Mouse (Mus musculus) thymus, adult 2 months (tissue): Measurements from ENCODE around the gene Ttc22. TPM values are rescaled to one million over a fixed set of nuclear protein-coding genes. Genes with fewer than 3 reads are reported as not detected.
A peak's percentile ranks its signal among the peaks of the same experiment; 100 is the strongest.

ENCODE experiments used
- DNase-seq: peaks from one replicate; pipeline ENCODE4 v3.0.0; 2021
- H3K27ac ChIP-seq: fragments of 200-500 bp; 2 replicates; pipeline ENCODE4 v1.5.1; 2012; ENCODE audit warnings: low read length, control low read depth; ENCODE audit not compliant: control insufficient read depth, insufficient read depth
- H3K27me3 ChIP-seq: fragments of 200-500 bp; 2 replicates; pipeline ENCODE4 v1.6.1; 2012; ENCODE audit warnings: mild to moderate bottlenecking, low read length, moderate library complexity, mixed read lengths; ENCODE audit not compliant: control insufficient read depth, insufficient read depth
- H3K36me3 ChIP-seq: fragments of 200-500 bp; 2 replicates; pipeline ENCODE4 v1.6.1; 2012; ENCODE audit warnings: mild to moderate bottlenecking, low read length, moderate library complexity; ENCODE audit not compliant: control insufficient read depth, insufficient read depth
- H3K4me1 ChIP-seq: fragments of 200-500 bp; replicated peaks from 2 replicates; pipeline ENCODE4 v1.6.1; 2012; ENCODE audit warnings: low read length; ENCODE audit not compliant: control insufficient read depth, insufficient read depth
- H3K4me3 ChIP-seq: fragments of 200-500 bp; 2 replicates; pipeline ENCODE4 v1.5.1; 2012; ENCODE audit warnings: mild to moderate bottlenecking, low read length, control low read depth, moderate library complexity; ENCODE audit not compliant: control insufficient read depth, insufficient read depth
- CTCF ChIP-seq: fragments of 200-500 bp; IDR thresholded peaks from 2 replicates; pipeline ENCODE4 v1.5.1; 2012; ENCODE audit warnings: mild to moderate bottlenecking, control low read depth, low read length, moderate library complexity, borderline replicate concordance; ENCODE audit not compliant: control insufficient read depth, poor library complexity, insufficient read depth; ENCODE audit errors: extremely low read depth
- POLR2A ChIP-seq: fragments of 200-500 bp; IDR thresholded peaks from 2 replicates; pipeline ENCODE4 v1.6.1; 2012; ENCODE audit warnings: mild to moderate bottlenecking, low read length, control low read depth, moderate library complexity; ENCODE audit not compliant: control insufficient read depth, poor library complexity, insufficient read depth; ENCODE audit errors: extremely low read depth
- WGBS: fragments of 180-500 bp; shearing (Covaris S2); methylation state at CpG from one replicate; pipeline ENCODE4 v1.1.7; 2018; 5-methylcytosine and 5-hydroxymethylcytosine counted together
- polyA plus RNA-seq: library from polyadenylated mRNA; depleted of rRNA; stranded (reverse); fragments of >200 nt; gene quantifications from 2 replicates; pipeline ENCODE4 v1.2.3, GENCODE M21; 2012; rRNA removed

Gene Ttc22
- polyA plus RNA-seq, 1 experiment: 1.7 TPM

- Histone ChIP-seq H3K4me3 (no peak overlapping the region), H3K4me1 (peaks cover 4% of the 10 kb centered on the region; the same call in 1 of the 2 replicates), H3K27ac (no peak overlapping the region), H3K27me3 (no peaks in the 10 kb centered on the region), H3K36me3 (peaks cover 15% of the 10 kb centered on the region)
- 96% methylated on average over 5 of the region's 5 CpGs for WGBS
- no peak for DNase-seq
- TF ChIP-seq CTCF (no peak), POLR2A (no peak)
Measured at GRCm38 (mm10) chr4:106676749-106677148, 54.5 kb downstream of the Ttc22 start.

- peaks cover 12% of the 10 kb centered on the region for H3K36me3 ChIP-seq
- no peak within 1 kb of the TSS for H3K27ac ChIP-seq
- TF ChIP-seq CTCF: peak; percentile 35; the same call in 1 of the 2 replicates
- peak; percentile 45; the same call in 1 of the 2 replicates for TF ChIP-seq POLR2A
- WGBS: 1% methylated on average over 43 of the region's 43 CpGs
- H3K4me1 ChIP-seq: peaks cover 4% of the 10 kb centered on the region; the same call in 1 of the 2 replicates
- H3K4me3 ChIP-seq: peak within 1 kb of the TSS; percentile 95
- no peaks in the 10 kb centered on the region for H3K27me3 ChIP-seq
- peak; percentile 88 for DNase-seq
Measured at GRCm38 (mm10) chr4:106678442-106679118, 56.3 kb downstream of the Ttc22 start, which contains the start of gene Ttc4. Gene Ttc4 (minus strand): TSS chr4:106678944.

GRCm38 (mm10) chr4:106679152-106679551 lies 56.9 kb downstream of the Ttc22 start:
- H3K4me3 ChIP-seq: no peak overlapping the region
- TF ChIP-seq CTCF (no peak), POLR2A (no peak)
- 57% methylated on average over 3 of the region's 3 CpGs for WGBS

GRCm38 (mm10) chr4:106680955-106681354 lies 58.7 kb downstream of the Ttc22 start:
- TF ChIP-seq CTCF: no peak
- TF ChIP-seq POLR2A: no peak
- peaks cover 4% of the 10 kb centered on the region; the same call in 1 of the 2 replicates for H3K4me1 ChIP-seq
- H3K4me3 ChIP-seq: no peak overlapping the region
- no peak for DNase-seq
- no peaks in the 10 kb centered on the region for H3K27me3 ChIP-seq
- H3K27ac ChIP-seq: no peak overlapping the region
- WGBS: 34% methylated on average over 2 of the region's 2 CpGs
- H3K36me3 ChIP-seq: peaks cover 6% of the 10 kb centered on the region

More at GRCm38 (mm10) chr4:106679152-106679551, 56.9 kb downstream of the Ttc22 start:
- Histone ChIP-seq H3K27me3 (no peaks in the 10 kb centered on the region), H3K36me3 (peaks cover 9% of the 10 kb centered on the region), H3K4me1 (peaks cover 4% of the 10 kb centered on the region; the same call in 1 of the 2 replicates), H3K27ac (no peak overlapping the region)
- no peak for DNase-seq

GRCm38 (mm10) chr4:106688636-106689296 lies 66.5 kb downstream of the Ttc22 start:
- H3K27ac ChIP-seq: no peak overlapping the region
- no peaks in the 10 kb centered on the region for H3K36me3 ChIP-seq
- no peaks in the 10 kb centered on the region for H3K4me1 ChIP-seq
- H3K27me3 ChIP-seq: no peaks in the 10 kb centered on the region
- 52% methylated on average over 3 of the region's 3 CpGs for WGBS
- DNase-seq: no peak
- TF ChIP-seq POLR2A (no peak), CTCF (no peak)
- H3K4me3 ChIP-seq: no peak overlapping the region

Other genes starting within 250 kb of the Ttc22 start
- gene Pcsk9, start 158.1 kb upstream of the Ttc22 start, polyA plus RNA-seq: 1.1 and 1.7 TPM in 2 replicates
- gene Bsnd, start 130.1 kb upstream of the Ttc22 start, polyA plus RNA-seq: 0.10 and 0.28 TPM in 2 replicates
- gene Dhcr24, start 61.4 kb upstream of the Ttc22 start, polyA plus RNA-seq: 80.0 and 106 TPM in 2 replicates
- not detected in 2 replicates for gene Lexm, start 5.2 kb upstream of the Ttc22 start, polyA plus RNA-seq
- gene Pars2, start 28.6 kb downstream of the Ttc22 start, polyA plus RNA-seq: 16.3 and 17.3 TPM in 2 replicates
- gene Ttc4, start 56.5 kb downstream of the Ttc22 start, polyA plus RNA-seq: 72.0 and 87.8 TPM in 2 replicates
- 0.22 and 0.27 TPM in 2 replicates for gene Mroh7, start 108.5 kb downstream of the Ttc22 start, polyA plus RNA-seq
- gene Fam151a, start 111.5 kb downstream of the Ttc22 start, polyA plus RNA-seq: 0.52 and 1.2 TPM in 2 replicates
- 6.4 and 10.0 TPM in 2 replicates for gene Acot11, start 182.6 kb downstream of the Ttc22 start, polyA plus RNA-seq